Mouse (Mus musculus): ENCODE results near the gene Adam23. TPM values are rescaled to one million over a fixed set of nuclear protein-coding genes. Genes with fewer than 3 reads are reported as not detected.

Gene Adam23
- polyA plus RNA-seq, 1 experiment, result 73.1 TPM

DNA sequence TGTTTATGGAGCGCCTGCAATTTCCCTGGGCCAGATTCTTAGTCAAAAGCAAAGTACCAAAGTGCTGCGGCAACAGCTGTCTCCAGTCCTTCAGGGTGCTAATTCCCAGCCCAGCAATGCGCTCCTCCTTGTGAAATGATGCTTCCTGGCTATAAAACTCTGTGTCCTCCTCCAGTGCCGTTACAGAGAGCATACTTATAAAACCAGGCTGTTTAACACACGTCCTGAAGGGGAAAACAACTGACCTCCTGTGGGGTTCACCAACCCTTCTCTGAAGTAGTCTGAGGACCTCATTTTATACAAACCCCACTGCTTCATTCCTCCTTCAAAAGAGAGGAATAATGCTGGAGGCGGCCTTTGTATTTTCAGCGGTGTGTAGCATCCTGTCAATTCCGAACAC is 28.0 kb downstream of the Adam23 start:
- no peak for DNase-seq (ENCODE audit: extremely low spot score in 1 of 2, low spot score in 1 of 2)

GRCm38 (mm10) chr1:63478946-63479345 is 33.3 kb downstream of the Adam23 start:
- peak in 1 of 2 experiments; percentile 69 for DNase-seq (ENCODE audit: extremely low spot score in 1 of 2, low spot score in 1 of 2)

DNA sequence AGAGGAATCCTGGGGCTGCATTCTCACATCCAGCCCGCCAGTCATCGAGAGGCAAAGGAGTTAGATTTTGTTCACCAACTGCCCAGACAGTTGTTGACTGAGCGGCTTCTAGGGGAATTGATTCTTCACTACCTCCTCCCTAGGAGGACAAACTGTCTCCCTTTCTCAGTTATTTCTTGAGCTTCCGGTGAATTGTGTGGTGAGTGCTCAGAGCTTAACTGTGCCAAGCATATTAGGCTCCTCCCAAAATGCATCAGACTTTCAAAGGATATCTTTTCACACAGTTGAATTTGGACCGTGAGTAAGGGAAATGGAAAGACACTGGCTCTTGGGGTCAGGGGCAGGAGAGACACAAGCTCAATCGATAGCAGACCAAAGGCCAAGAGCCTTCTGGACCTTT is 39.0 kb downstream of the Adam23 start:
- DNase-seq (ENCODE audit: extremely low spot score in 1 of 2, low spot score in 1 of 2), result no peak

DNA sequence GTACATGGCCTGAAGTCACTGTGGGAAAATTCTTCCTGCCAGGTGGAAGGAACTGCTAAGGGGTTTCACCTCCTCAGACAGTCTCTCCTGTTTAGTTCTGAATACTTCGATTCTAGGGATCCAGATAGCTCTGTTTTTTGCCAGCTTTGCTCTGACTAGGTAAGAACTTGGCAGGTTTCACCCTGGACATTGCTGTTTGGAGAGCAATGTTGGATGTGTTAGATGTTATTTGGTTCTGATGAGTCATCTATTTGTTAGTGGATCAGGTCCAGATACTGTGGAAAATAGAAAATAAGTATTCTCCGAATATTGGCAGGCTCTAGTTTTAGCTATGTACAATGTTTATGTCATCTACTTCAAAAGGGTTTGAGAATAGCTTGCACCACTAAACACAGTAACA is 41.0 kb downstream of the Adam23 start:
- no peak for DNase-seq (ENCODE audit: extremely low spot score in 1 of 2, low spot score in 1 of 2)

GRCm38 (mm10) chr1:63491001-63491400 is 45.3 kb downstream of the Adam23 start:
- no peak for DNase-seq (ENCODE audit: extremely low spot score in 1 of 2, low spot score in 1 of 2)

GRCm38 (mm10) chr1:63493325-63493724 is 47.6 kb downstream of the Adam23 start:
- DNase-seq (ENCODE audit: extremely low spot score in 1 of 2, low spot score in 1 of 2), result no peak

DNA sequence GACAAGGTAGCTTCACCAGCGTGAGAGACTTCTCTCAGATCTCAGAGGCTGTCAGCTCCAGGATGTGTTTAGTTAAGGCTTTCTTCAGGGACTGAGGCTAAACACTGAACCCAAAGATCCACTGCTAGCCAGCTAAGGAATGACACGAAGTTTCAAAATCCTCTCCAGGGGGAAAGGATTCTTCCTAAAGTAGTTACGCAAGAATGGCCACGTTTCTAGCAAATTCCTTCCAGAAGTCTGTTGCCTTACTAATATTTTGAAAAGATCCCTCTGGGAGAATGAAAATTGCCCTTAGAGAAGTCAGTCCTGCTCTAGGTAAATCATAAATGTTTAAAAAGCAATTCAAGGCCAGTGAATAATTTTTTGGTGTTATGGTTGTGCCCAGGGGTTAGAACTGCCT is 61.7 kb downstream of the Adam23 start:
- DNase-seq (ENCODE audit: extremely low spot score in 1 of 2, low spot score in 1 of 2), result no peak

- no peak for DNase-seq (ENCODE audit: extremely low spot score in 1 of 2, low spot score in 1 of 2)
Measured at GRCm38 (mm10) chr1:63508801-63509200, 63.1 kb downstream of the Adam23 start.

- no peak for DNase-seq (ENCODE audit: extremely low spot score in 1 of 2, low spot score in 1 of 2)
Measured at GRCm38 (mm10) chr1:63511416-63511815, 65.7 kb downstream of the Adam23 start.

GRCm38 (mm10) chr1:63517800-63518199 is 72.1 kb downstream of the Adam23 start:
- DNase-seq (ENCODE audit: extremely low spot score in 1 of 2, low spot score in 1 of 2), result no peak

- peak in 1 of 2 experiments; percentile 22 for DNase-seq (ENCODE audit: extremely low spot score in 1 of 2, low spot score in 1 of 2)
Measured at GRCm38 (mm10) chr1:63518814-63519213, 73.1 kb downstream of the Adam23 start.

DNA sequence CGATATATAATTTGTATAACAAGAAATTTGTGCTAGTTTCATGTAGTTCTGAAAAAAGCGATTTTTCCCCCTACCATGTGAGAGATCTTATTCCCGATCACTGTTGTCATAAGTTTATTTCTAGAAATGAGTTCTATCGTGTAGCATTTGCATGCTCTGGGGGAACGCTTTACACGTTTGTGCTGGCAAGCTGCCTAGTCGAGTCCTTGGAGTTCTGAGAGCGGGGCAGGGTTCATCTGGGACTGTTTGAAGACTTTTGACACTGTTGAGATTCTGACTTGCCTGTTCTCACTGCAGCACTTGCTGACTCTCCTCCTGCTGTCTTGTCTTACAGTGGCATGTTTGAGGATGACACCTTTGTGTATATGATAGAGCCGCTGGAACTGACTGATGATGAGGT is 84.2 kb downstream of the Adam23 start:
- DNase-seq (ENCODE audit: extremely low spot score in 1 of 2, low spot score in 1 of 2), result no peak

- no peak for DNase-seq (ENCODE audit: extremely low spot score in 1 of 2, low spot score in 1 of 2)
Measured at GRCm38 (mm10) chr1:63534271-63534827, 88.7 kb downstream of the Adam23 start.

DNA sequence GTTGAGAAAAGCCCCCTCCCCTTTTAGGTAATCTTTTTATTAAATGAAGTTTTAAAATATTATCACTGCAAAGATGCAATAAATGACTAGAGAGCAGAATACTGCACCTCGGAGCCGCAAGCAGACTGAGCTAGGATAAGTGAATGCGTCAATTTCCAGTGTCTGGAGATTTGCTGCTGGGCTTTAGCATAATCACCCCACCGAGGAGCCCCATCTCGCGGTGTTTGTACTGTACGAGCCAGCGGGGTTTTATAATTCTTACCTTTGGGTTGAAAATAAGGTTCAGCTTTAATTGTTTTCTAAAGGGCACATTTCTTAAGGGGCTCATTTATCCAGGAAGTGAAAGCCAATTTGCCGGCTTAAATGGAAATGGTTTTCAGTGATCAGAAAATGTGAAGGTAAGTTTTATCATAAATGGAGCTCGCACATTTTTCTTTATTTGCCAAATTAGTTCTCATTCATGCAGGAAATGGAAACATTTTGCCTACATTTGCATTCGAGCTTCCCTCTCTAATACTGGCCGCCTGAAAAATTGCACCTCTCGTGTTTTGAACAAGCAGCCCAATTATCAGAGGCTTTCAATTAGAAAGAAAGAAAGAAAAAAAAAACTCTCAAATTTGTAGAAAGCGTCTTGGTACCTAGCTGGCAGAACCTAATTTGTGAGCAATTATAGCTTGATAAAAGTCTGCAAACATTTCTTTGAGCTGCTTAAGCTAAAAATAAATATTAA is 94.4 kb downstream of the Adam23 start:
- DNase-seq (ENCODE audit: extremely low spot score in 1 of 2, low spot score in 1 of 2), result no peak

DNA sequence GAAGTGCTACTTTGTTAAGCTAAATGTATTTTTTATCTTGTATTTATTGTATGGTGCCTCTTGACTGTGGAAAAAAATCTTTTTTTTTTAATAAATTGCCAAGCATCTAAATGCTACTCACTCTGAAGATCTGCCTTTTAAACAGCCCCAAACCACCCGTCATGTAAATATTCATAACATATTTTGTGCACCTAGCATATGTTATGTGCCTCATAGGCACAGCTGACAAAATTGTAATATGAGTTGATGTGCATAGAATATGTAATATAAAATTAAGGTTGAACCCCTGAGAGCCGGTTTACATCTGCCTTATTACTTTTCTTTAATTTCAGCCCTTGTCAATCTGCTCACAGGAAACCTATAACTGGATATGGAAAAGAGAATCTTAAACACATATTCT is 98.4 kb downstream of the Adam23 start:
- no peak for DNase-seq (ENCODE audit: extremely low spot score in 1 of 2, low spot score in 1 of 2)

GRCm38 (mm10) chr1:63553039-63553438 is 107.3 kb downstream of the Adam23 start:
- no peak for DNase-seq (ENCODE audit: extremely low spot score in 1 of 2, low spot score in 1 of 2)

- DNase-seq (ENCODE audit: extremely low spot score in 1 of 2, low spot score in 1 of 2), result peak in 1 of 2 experiments; percentile 32
Measured at GRCm38 (mm10) chr1:63561772-63562520, 116.3 kb downstream of the Adam23 start.

DNA sequence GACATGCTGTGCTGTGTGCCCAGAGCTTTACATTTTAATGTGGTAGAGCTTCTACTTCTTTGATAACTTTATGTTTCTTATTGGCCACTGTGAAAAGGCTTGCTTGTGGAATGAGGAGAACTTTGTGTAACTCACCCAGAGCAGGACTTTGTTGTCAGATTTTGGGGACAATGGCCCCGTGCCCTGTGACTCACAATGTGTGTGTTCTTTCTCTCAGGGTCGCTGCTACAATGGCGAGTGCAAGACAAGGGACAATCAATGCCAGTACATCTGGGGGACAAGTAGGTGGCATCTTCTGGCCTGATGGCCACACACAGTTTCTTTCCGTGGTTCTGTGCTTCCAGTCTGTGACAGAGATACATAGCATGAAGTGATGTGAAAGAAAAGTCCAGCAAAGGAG is 118.2 kb downstream of the Adam23 start:
- no peak for DNase-seq (ENCODE audit: extremely low spot score in 1 of 2, low spot score in 1 of 2)

DNA sequence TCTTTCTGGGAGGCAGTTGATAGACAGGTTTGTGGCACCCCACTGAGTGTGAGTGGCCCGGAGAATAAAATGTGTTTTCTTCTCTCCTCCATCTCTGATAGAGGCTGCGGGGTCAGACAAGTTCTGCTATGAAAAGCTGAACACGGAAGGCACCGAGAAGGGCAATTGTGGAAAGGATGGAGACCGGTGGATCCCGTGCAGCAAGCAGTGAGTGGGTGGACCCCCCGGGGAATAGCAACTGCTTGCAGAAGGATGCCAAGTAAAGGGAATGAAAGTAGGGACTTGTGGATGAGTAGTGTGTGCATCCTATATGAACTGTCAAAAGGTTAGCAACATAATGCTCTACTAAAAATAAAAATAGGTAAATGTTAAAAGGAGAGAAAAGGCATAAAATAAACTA is 120.8 kb downstream of the Adam23 start:
- DNase-seq (ENCODE audit: extremely low spot score in 1 of 2, low spot score in 1 of 2), result no peak

GRCm38 (mm10) chr1:63567031-63567430 is 121.3 kb downstream of the Adam23 start:
- peak in 1 of 2 experiments; percentile 12 for DNase-seq (ENCODE audit: extremely low spot score in 1 of 2, low spot score in 1 of 2)

- no peak for DNase-seq (ENCODE audit: extremely low spot score in 1 of 2, low spot score in 1 of 2)
Measured at GRCm38 (mm10) chr1:63572229-63572628, 126.5 kb downstream of the Adam23 start.

DNA sequence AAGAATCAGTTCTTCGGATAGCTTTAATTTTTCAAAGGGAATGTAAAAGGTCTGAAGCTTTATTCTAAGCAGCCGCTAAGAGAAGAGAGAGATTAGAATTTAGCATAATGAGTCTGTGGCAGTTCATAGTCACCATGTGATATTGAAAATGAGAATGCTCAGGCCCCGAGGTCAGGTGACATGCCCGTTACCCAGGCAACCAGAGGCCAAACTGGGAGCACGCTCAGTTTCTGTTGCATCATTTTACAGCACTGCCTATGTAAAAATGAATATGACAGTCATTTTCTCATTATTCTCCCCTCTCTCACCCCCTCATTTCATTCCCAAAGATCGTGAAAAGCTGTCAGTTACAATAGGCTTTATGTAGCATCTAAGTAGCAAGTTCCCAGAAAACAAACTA is 127.7 kb downstream of the Adam23 start:
- peak in 1 of 2 experiments; percentile 36 for DNase-seq (ENCODE audit: extremely low spot score in 1 of 2, low spot score in 1 of 2)

Data from frontal cortex, adult 2 months (tissue).